Mouse (Mus musculus) midbrain, embryonic 10.5 days (tissue): ENCODE measurements at regions not wholly inside any gene's neighbourhood (a gene's known extent, or its start where the extent isn't known, plus 50 kb on each side); places are given as distances from the start of the nearest gene placed in this dataset.

Source experiments
- DNase-seq: peaks from one replicate; pipeline ENCODE4 v3.0.0-alpha.2; 2017; ENCODE audit warnings: low spot score
- H3K27ac ChIP-seq: fragments of 300-500 bp; sonication (generic); replicated peaks from 2 replicates; pipeline ENCODE4 v1.5.1; 2016; ENCODE audit warnings: mild to moderate bottlenecking
- H3K27me3 ChIP-seq: fragments of 300-500 bp; sonication (generic); 2 replicates; pipeline ENCODE4 v1.6.1; 2016; ENCODE audit warnings: low read depth, mild to moderate bottlenecking; ENCODE audit not compliant: poor library complexity, severe bottlenecking
- H3K36me3 ChIP-seq: fragments of 300-500 bp; sonication (generic); 2 replicates; pipeline ENCODE4 v1.6.1; 2016; ENCODE audit warnings: mild to moderate bottlenecking, moderate library complexity
- H3K4me1 ChIP-seq: fragments of 300-500 bp; sonication (generic); 2 replicates; pipeline ENCODE4 v1.6.1; 2016
- H3K4me3 ChIP-seq: fragments of 300-500 bp; sonication (generic); 2 replicates; pipeline ENCODE4 v1.5.1; 2016; ENCODE audit warnings: mild to moderate bottlenecking, moderate library complexity
- H3K9me3 ChIP-seq: fragments of 300-500 bp; sonication (generic); replicated peaks from 2 replicates; pipeline ENCODE4 v1.6.1; 2016; ENCODE audit warnings: mild to moderate bottlenecking
- WGBS: fragments of 180-500 bp; shearing (Covaris S2); methylation state at CpG from one replicate; pipeline ENCODE4 v1.1.7; 2016; 5-methylcytosine and 5-hydroxymethylcytosine counted together

DNA sequence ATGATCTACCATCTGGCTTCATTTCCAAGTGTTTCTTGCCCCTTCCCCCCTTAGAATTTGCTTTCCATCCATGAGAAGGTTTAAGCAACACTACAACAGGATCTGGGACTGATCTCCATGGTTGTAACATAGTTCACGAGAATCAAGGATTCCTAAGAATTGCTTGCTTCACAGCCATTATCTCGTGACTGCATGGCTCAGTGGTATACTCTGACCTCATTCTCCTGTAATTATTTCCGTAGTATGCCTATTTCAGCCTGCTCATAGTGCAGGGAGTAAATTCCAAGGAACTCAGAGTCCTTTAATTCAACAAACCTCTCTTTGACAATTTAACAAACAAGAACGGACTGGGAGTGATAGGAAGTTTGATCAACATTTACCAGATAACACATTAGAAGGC lies 51.4 kb upstream of the Hs3st1 start:
- Histone ChIP-seq H3K27ac (no peak overlapping the region), H3K36me3 (no peaks in the 10 kb centered on the region), H3K4me1 (no peaks in the 10 kb centered on the region), H3K4me3 (no peak overlapping the region), H3K9me3 (peaks cover 6% of the 10 kb centered on the region; the same call in 1 of the 2 replicates), H3K27me3 (no peaks in the 10 kb centered on the region)
- 83% methylated on average over 4 of the region's 4 CpGs for WGBS
- DNase-seq, result no peak
